Mouse (Mus musculus) liver, postnatal 0 days (tissue): ENCODE measurements around the gene Gm20388. TPM values are rescaled to one million over a fixed set of nuclear protein-coding genes. Genes with fewer than 3 reads are reported as not detected.

Experiments used
- ATAC-seq: fragments of 200-750 bp; cut with Nextera tagmentation; 2 replicates; pipeline ENCODE4 v1.8.0; 2017; ENCODE audit warnings: mild to moderate bottlenecking, moderate library complexity
- DNase-seq: peaks from one replicate; pipeline ENCODE4 v3.0.0-alpha.2; 2016
- H3K27ac ChIP-seq: fragments of 300-500 bp; sonication (generic); 2 replicates; pipeline ENCODE4 v1.5.1; 2014; ENCODE audit warnings: antibody characterized with exemption, moderate library complexity, mild to moderate bottlenecking, low read depth
- H3K27me3 ChIP-seq: fragments of 300-500 bp; sonication (generic); 2 replicates; pipeline ENCODE4 v1.6.1; 2014; ENCODE audit warnings: low read length, control low read depth, mixed read lengths; ENCODE audit not compliant: insufficient read depth
- H3K36me3 ChIP-seq: fragments of 300-500 bp; sonication (generic); replicated peaks from 2 replicates; pipeline ENCODE4 v1.6.1; 2014; ENCODE audit warnings: mild to moderate bottlenecking, control low read depth, low read length, moderate library complexity, mixed read lengths; ENCODE audit not compliant: insufficient read depth
- H3K4me1 ChIP-seq: fragments of 300-500 bp; sonication (generic); 2 replicates; pipeline ENCODE4 v1.6.1; 2014; ENCODE audit warnings: antibody characterized with exemption, mild to moderate bottlenecking, control low read depth; ENCODE audit not compliant: insufficient read depth
- H3K4me2 ChIP-seq: fragments of 300-500 bp; sonication (generic); 2 replicates; pipeline ENCODE4 v1.6.1; 2014; ENCODE audit warnings: low read depth, mild to moderate bottlenecking, low read length, moderate library complexity, mixed read lengths
- H3K4me3 ChIP-seq: fragments of 300-500 bp; sonication (generic); 2 replicates; pipeline ENCODE4 v1.5.1; 2014; ENCODE audit warnings: low read depth, low read length
- H3K9ac ChIP-seq: fragments of 300-500 bp; sonication (generic); replicated peaks from 2 replicates; pipeline ENCODE4 v1.6.1; 2014; ENCODE audit warnings: mild to moderate bottlenecking, moderate library complexity
- H3K9me3 ChIP-seq: fragments of 300-500 bp; sonication (generic); 2 replicates; pipeline ENCODE4 v1.6.1; 2016; ENCODE audit warnings: mild to moderate bottlenecking, control low read depth, low read length, mixed read lengths
- CTCF ChIP-seq: sonication (generic); IDR thresholded peaks from 2 replicates; pipeline ENCODE4 v1.5.1; 2016; ENCODE audit warnings: antibody characterized with exemption, low read depth
- EP300 ChIP-seq: IDR thresholded peaks from 2 replicates; pipeline ENCODE4 v1.6.1; 2016; ENCODE audit warnings: antibody characterized with exemption, low read depth, mild to moderate bottlenecking
- WGBS: fragments of 180-500 bp; shearing (Covaris S2); extraction: QIAGEN DNeasy Blood & Tissue Kit; methylation state at CpG from one replicate; pipeline ENCODE4 v1.1.7; 2014; ENCODE audit not compliant: insufficient replicate concordance; 5-methylcytosine and 5-hydroxymethylcytosine counted together
- polyA plus RNA-seq: library from polyadenylated mRNA; unstranded; fragments of >200 nt; fragmentation: Nextera tagmentation; extraction: Ambion mirVana; gene quantifications from 2 replicates; pipeline ENCODE4 v1.2.1, GENCODE M21; 2015

Gene Gm20388
- polyA plus RNA-seq, 1 experiment from 2014 or later, result not detected

DNA sequence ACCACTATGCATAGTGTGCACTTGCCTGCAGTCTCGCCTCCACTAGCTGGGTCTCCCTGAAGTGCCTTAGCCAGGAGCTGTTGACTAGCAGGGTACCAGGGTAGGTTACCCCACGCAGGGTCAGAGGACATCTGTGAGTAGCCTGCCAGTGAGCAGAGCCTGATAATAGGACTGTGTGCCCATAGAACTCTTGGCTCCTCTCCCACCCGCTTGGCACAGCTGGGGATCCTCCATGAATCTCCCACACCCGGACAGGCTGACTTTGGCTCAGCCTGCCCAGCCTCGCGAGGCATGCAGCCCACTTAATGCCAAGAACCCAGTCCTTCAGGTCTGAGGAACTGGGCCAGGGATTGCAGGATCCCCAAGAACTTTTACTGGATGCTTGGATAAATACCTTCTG lies 2780.4 kb downstream of the Gm20388 start:
- no peaks in the 10 kb centered on the region for H3K36me3 ChIP-seq
- H3K4me2 ChIP-seq, result no peak overlapping the region
- H3K27me3 ChIP-seq, result no peaks in the 10 kb centered on the region
- DNase-seq (no peak), ATAC-seq (no peak)
- H3K27ac ChIP-seq, result no peak overlapping the region
- H3K4me1 ChIP-seq, result peaks cover 58% of the 10 kb centered on the region
- H3K9me3 ChIP-seq, result no peaks in the 10 kb centered on the region
- H3K9ac ChIP-seq, result no peak overlapping the region; the same call in 1 of the 2 replicates
- 68% methylated on average over 6 of the region's 6 CpGs for WGBS
- H3K4me3 ChIP-seq, result no peak overlapping the region
- TF ChIP-seq EP300, result no peak
- no peak for TF ChIP-seq CTCF

GRCm38 (mm10) chr8:122692152-122692551 lies 2781.5 kb downstream of the Gm20388 start:
- no peak overlapping the region for H3K4me2 ChIP-seq
- peaks cover 62% of the 10 kb centered on the region for H3K4me1 ChIP-seq
- no peak overlapping the region for H3K27ac ChIP-seq
- TF ChIP-seq EP300, result no peak
- no peak for TF ChIP-seq CTCF
- WGBS, result 68% methylated on average over 8 of the region's 8 CpGs
- H3K36me3 ChIP-seq, result no peaks in the 10 kb centered on the region
- ATAC-seq (no peak), DNase-seq (no peak)
- no peak overlapping the region for H3K4me3 ChIP-seq
- no peaks in the 10 kb centered on the region for H3K27me3 ChIP-seq
- no peaks in the 10 kb centered on the region for H3K9me3 ChIP-seq
- no peak overlapping the region for H3K9ac ChIP-seq

GRCm38 (mm10) chr8:122695438-122696042 lies 2784.9 kb downstream of the Gm20388 start:
- H3K36me3 ChIP-seq, result no peaks in the 10 kb centered on the region
- WGBS, result 45% methylated on average over 7 of the region's 7 CpGs
- 0 out of 2 replicates have a peak, but pooled peaks cover 4% of the 10 kb centered on the region for H3K27me3 ChIP-seq
- peak; percentile 84 for ATAC-seq
- TF ChIP-seq CTCF (no peak), EP300 (peak; percentile 78)
- peak overlapping the region; percentile 83 for H3K4me2 ChIP-seq
- 0 out of 2 replicates have a peak overlapping the region, but pooled peaks have one; percentile 26 for H3K9ac ChIP-seq
- peak; percentile 61 for DNase-seq
- H3K9me3 ChIP-seq, result no peaks in the 10 kb centered on the region
- H3K27ac ChIP-seq, result peak overlapping the region; percentile 37
- peaks cover 85% of the 10 kb centered on the region for H3K4me1 ChIP-seq
- H3K4me3 ChIP-seq, result no peak overlapping the region

GRCm38 (mm10) chr8:122697181-122697581 lies 2786.5 kb downstream of the Gm20388 start:
- peak overlapping the region; percentile 49 for H3K4me3 ChIP-seq
- H3K9ac ChIP-seq, result peak overlapping the region; percentile 60
- 25% methylated on average over 3 of the region's 3 CpGs for WGBS
- peaks cover 93% of the 10 kb centered on the region for H3K4me1 ChIP-seq
- no peaks in the 10 kb centered on the region for H3K9me3 ChIP-seq
- ATAC-seq, result 0 out of 2 replicates have a peak, but pooled peaks have one; percentile 4
- H3K27ac ChIP-seq, result no peak overlapping the region
- peak; percentile 63 for DNase-seq
- H3K27me3 ChIP-seq, result 0 out of 2 replicates have a peak, but pooled peaks cover 7% of the 10 kb centered on the region
- no peaks in the 10 kb centered on the region for H3K36me3 ChIP-seq
- peak overlapping the region; percentile 83 for H3K4me2 ChIP-seq
- TF ChIP-seq CTCF (peak; percentile 79), EP300 (no peak)

DNA sequence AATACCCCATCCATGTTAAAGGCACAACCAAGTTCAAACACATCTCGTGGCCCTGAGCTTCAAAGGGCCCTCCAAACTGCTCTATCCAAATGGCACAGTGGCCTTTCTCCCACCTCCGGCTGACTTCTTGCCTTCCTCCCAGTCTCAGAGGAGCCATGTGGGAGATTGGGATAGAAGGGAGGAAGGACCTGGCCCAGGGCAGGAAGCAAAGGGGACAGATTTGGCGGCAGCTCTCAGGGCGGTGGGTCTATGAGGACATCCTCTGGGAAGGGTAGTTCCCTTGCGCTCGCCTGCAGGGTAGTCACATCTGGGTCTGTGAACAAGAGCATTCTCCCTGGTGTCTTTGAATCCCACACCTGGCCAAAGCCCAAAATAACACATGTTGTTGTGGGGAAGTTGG lies 2786.9 kb downstream of the Gm20388 start:
- peak overlapping the region; percentile 83 for H3K4me2 ChIP-seq
- H3K4me1 ChIP-seq, result peaks cover 92% of the 10 kb centered on the region
- DNase-seq, result no peak
- H3K4me3 ChIP-seq, result peak overlapping the region; percentile 49
- H3K27me3 ChIP-seq, result 0 out of 2 replicates have a peak, but pooled peaks cover 7% of the 10 kb centered on the region
- no peak for ATAC-seq
- H3K27ac ChIP-seq, result peak overlapping the region; percentile 74; the same call in 1 of the 2 replicates
- 28% methylated on average over 6 of the region's 6 CpGs for WGBS
- TF ChIP-seq EP300 (no peak), CTCF (no peak)
- peak overlapping the region; percentile 60 for H3K9ac ChIP-seq
- no peaks in the 10 kb centered on the region for H3K36me3 ChIP-seq
- H3K9me3 ChIP-seq, result no peaks in the 10 kb centered on the region

- 0 out of 2 replicates have a peak, but pooled peaks cover 7% of the 10 kb centered on the region for H3K27me3 ChIP-seq
- 6% methylated on average over 5 of the region's 5 CpGs for WGBS
- H3K4me2 ChIP-seq, result peak overlapping the region; percentile 83
- no peaks in the 10 kb centered on the region for H3K36me3 ChIP-seq
- TF ChIP-seq CTCF (no peak), EP300 (no peak)
- H3K9ac ChIP-seq, result peak overlapping the region; percentile 60
- H3K9me3 ChIP-seq, result no peaks in the 10 kb centered on the region
- no peak for ATAC-seq
- peak; percentile 46 for DNase-seq
- peak overlapping the region; percentile 74 for H3K27ac ChIP-seq
- H3K4me1 ChIP-seq, result peaks cover 88% of the 10 kb centered on the region
- H3K4me3 ChIP-seq, result peak overlapping the region; percentile 49
These were observed 2787.7 kb downstream of the Gm20388 start for GRCm38 (mm10) chr8:122698254-122698768.
